Mouse (Mus musculus): ENCODE measurements around the gene Pla1a. TPM values are rescaled to one million over a fixed set of nuclear protein-coding genes. Genes with fewer than 3 reads are reported as not detected.

The Pla1a gene
- polyA plus RNA-seq, 1 experiment from 2014 or later, result 0.23 TPM

GRCm38 (mm10) chr16:38378591-38378990 lies 54.4 kb downstream of the Pla1a start:
- ATAC-seq (ENCODE audit: low FRiP score) (no peak), DNase-seq (ENCODE audit: low spot score, missing footprints) (peak; percentile 70)
- Histone ChIP-seq H3K4me3 (ENCODE audit: low read depth, low read length) (no peak overlapping the region), H3K9me3 (ENCODE audit: control insufficient read depth, low read length) (no peaks in the 10 kb centered on the region), H3K27ac (ENCODE audit: low read depth, low read length) (no peak overlapping the region), H3K27me3 (ENCODE audit: control insufficient read depth, insufficient read depth, low read length) (no peaks in the 10 kb centered on the region), H3K4me2 (no peak overlapping the region), H3K4me1 (ENCODE audit: control insufficient read depth, insufficient read depth, low read length) (peaks cover 3% of the 10 kb centered on the region; the same call in 1 of the 2 replicates), H3K9ac (ENCODE audit: low read length) (no peak overlapping the region), H3K36me3 (ENCODE audit: control insufficient read depth, insufficient read depth, low read length) (no peaks in the 10 kb centered on the region)
- WGBS, result 81% methylated on average over 6 of the region's 6 CpGs

- Histone ChIP-seq H3K27ac (ENCODE audit: low read depth, low read length) (no peak overlapping the region), H3K4me3 (ENCODE audit: low read depth, low read length) (no peak overlapping the region), H3K4me2 (no peak overlapping the region), H3K27me3 (ENCODE audit: control insufficient read depth, insufficient read depth, low read length) (no peaks in the 10 kb centered on the region), H3K9ac (ENCODE audit: low read length) (no peak overlapping the region), H3K4me1 (ENCODE audit: control insufficient read depth, insufficient read depth, low read length) (peaks cover 3% of the 10 kb centered on the region; the same call in 1 of the 2 replicates), H3K9me3 (ENCODE audit: control insufficient read depth, low read length) (no peaks in the 10 kb centered on the region), H3K36me3 (ENCODE audit: control insufficient read depth, insufficient read depth, low read length) (no peaks in the 10 kb centered on the region)
- 82% methylated on average over 6 of the region's 6 CpGs for WGBS
- DNase-seq (ENCODE audit: low spot score, missing footprints) (peak; percentile 76), ATAC-seq (ENCODE audit: low FRiP score) (no peak)
Observed at GRCm38 (mm10) chr16:38377546-38377945, 55.4 kb downstream of the Pla1a start.

- Histone ChIP-seq H3K27me3 (ENCODE audit: control insufficient read depth, insufficient read depth, low read length) (no peaks in the 10 kb centered on the region), H3K36me3 (ENCODE audit: control insufficient read depth, insufficient read depth, low read length) (no peaks in the 10 kb centered on the region), H3K4me1 (ENCODE audit: control insufficient read depth, insufficient read depth, low read length) (peaks cover 3% of the 10 kb centered on the region; the same call in 1 of the 2 replicates), H3K27ac (ENCODE audit: low read depth, low read length) (no peak overlapping the region), H3K4me2 (peak overlapping the region; percentile 27), H3K4me3 (ENCODE audit: low read depth, low read length) (peak overlapping the region; percentile 17; the same call in 1 of the 2 replicates), H3K9ac (ENCODE audit: low read length) (peak overlapping the region; percentile 44), H3K9me3 (ENCODE audit: control insufficient read depth, low read length) (no peaks in the 10 kb centered on the region)
- ATAC-seq (ENCODE audit: low FRiP score) (peak; percentile 35; the same call in 1 of the 2 replicates), DNase-seq (ENCODE audit: low spot score, missing footprints) (no peak)
- 62% methylated on average over 8 of the region's 8 CpGs for WGBS
Observed at GRCm38 (mm10) chr16:38376841-38377249, 56.1 kb downstream of the Pla1a start.

GRCm38 (mm10) chr16:38376163-38376840 lies 56.6 kb downstream of the Pla1a start:
- no peaks in the 10 kb centered on the region for H3K9me3 ChIP-seq (ENCODE audit: control insufficient read depth, low read length)
- peak; percentile 96 for DNase-seq (ENCODE audit: low spot score, missing footprints)
- peak overlapping the region; percentile 27 for H3K4me2 ChIP-seq
- H3K4me3 ChIP-seq (ENCODE audit: low read depth, low read length), result peak overlapping the region; percentile 17
- 27% methylated on average over 17 of the region's 17 CpGs for WGBS
- no peaks in the 10 kb centered on the region for H3K27me3 ChIP-seq (ENCODE audit: control insufficient read depth, insufficient read depth, low read length)
- peak; percentile 89 for ATAC-seq (ENCODE audit: low FRiP score)
- H3K9ac ChIP-seq (ENCODE audit: low read length), result peak overlapping the region; percentile 44
- no peak overlapping the region for H3K27ac ChIP-seq (ENCODE audit: low read depth, low read length)
- no peaks in the 10 kb centered on the region for H3K36me3 ChIP-seq (ENCODE audit: control insufficient read depth, insufficient read depth, low read length)
- H3K4me1 ChIP-seq (ENCODE audit: control insufficient read depth, insufficient read depth, low read length), result peaks cover 3% of the 10 kb centered on the region; the same call in 1 of the 2 replicates

GRCm38 (mm10) chr16:38375182-38375581 lies 57.8 kb downstream of the Pla1a start:
- Histone ChIP-seq H3K4me2 (no peak overlapping the region), H3K9me3 (ENCODE audit: control insufficient read depth, low read length) (no peaks in the 10 kb centered on the region), H3K4me3 (ENCODE audit: low read depth, low read length) (no peak overlapping the region), H3K27me3 (ENCODE audit: control insufficient read depth, insufficient read depth, low read length) (no peaks in the 10 kb centered on the region), H3K9ac (ENCODE audit: low read length) (no peak overlapping the region), H3K36me3 (ENCODE audit: control insufficient read depth, insufficient read depth, low read length) (no peaks in the 10 kb centered on the region), H3K27ac (ENCODE audit: low read depth, low read length) (no peak overlapping the region), H3K4me1 (ENCODE audit: control insufficient read depth, insufficient read depth, low read length) (peaks cover 3% of the 10 kb centered on the region; the same call in 1 of the 2 replicates)
- ATAC-seq (ENCODE audit: low FRiP score) (no peak), DNase-seq (ENCODE audit: low spot score, missing footprints) (no peak)
- WGBS, result 88% methylated on average over 7 of the region's 7 CpGs

GRCm38 (mm10) chr16:38374379-38375140 lies 58.4 kb downstream of the Pla1a start:
- Histone ChIP-seq H3K27ac (ENCODE audit: low read depth, low read length) (no peak overlapping the region), H3K4me2 (peak overlapping the region; percentile 1; the same call in 1 of the 2 replicates), H3K9me3 (ENCODE audit: control insufficient read depth, low read length) (no peaks in the 10 kb centered on the region), H3K4me1 (ENCODE audit: control insufficient read depth, insufficient read depth, low read length) (peaks cover 3% of the 10 kb centered on the region; the same call in 1 of the 2 replicates), H3K36me3 (ENCODE audit: control insufficient read depth, insufficient read depth, low read length) (no peaks in the 10 kb centered on the region), H3K9ac (ENCODE audit: low read length) (no peak overlapping the region), H3K27me3 (ENCODE audit: control insufficient read depth, insufficient read depth, low read length) (no peaks in the 10 kb centered on the region), H3K4me3 (ENCODE audit: low read depth, low read length) (no peak overlapping the region)
- no peak for DNase-seq (ENCODE audit: low spot score, missing footprints)
- WGBS, result 82% methylated on average over 10 of the region's 10 CpGs
- no peak for ATAC-seq (ENCODE audit: low FRiP score)

GRCm38 (mm10) chr16:38373941-38374340 lies 59.0 kb downstream of the Pla1a start:
- H3K4me3 ChIP-seq (ENCODE audit: low read depth, low read length), result no peak overlapping the region
- ATAC-seq (ENCODE audit: low FRiP score), result no peak
- DNase-seq (ENCODE audit: low spot score, missing footprints), result no peak
- H3K4me2 ChIP-seq, result peak overlapping the region; percentile 1; the same call in 1 of the 2 replicates
- no peaks in the 10 kb centered on the region for H3K9me3 ChIP-seq (ENCODE audit: control insufficient read depth, low read length)
- no peaks in the 10 kb centered on the region for H3K27me3 ChIP-seq (ENCODE audit: control insufficient read depth, insufficient read depth, low read length)
- peaks cover 3% of the 10 kb centered on the region; the same call in 1 of the 2 replicates for H3K4me1 ChIP-seq (ENCODE audit: control insufficient read depth, insufficient read depth, low read length)
- no peak overlapping the region for H3K27ac ChIP-seq (ENCODE audit: low read depth, low read length)
- no peak overlapping the region for H3K9ac ChIP-seq (ENCODE audit: low read length)
- 85% methylated on average over 16 of the region's 16 CpGs for WGBS
- H3K36me3 ChIP-seq (ENCODE audit: control insufficient read depth, insufficient read depth, low read length), result no peaks in the 10 kb centered on the region

GRCm38 (mm10) chr16:38373439-38373838 lies 59.5 kb downstream of the Pla1a start:
- ATAC-seq (ENCODE audit: low FRiP score) (no peak), DNase-seq (ENCODE audit: low spot score, missing footprints) (no peak)
- H3K4me2 ChIP-seq, result no peak overlapping the region
- H3K9ac ChIP-seq (ENCODE audit: low read length), result no peak overlapping the region
- no peak overlapping the region for H3K4me3 ChIP-seq (ENCODE audit: low read depth, low read length)
- peaks cover 3% of the 10 kb centered on the region; the same call in 1 of the 2 replicates for H3K4me1 ChIP-seq (ENCODE audit: control insufficient read depth, insufficient read depth, low read length)
- whole genome bisulfite sequencing, result 80% methylated on average over 10 of the region's 10 CpGs
- H3K27ac ChIP-seq (ENCODE audit: low read depth, low read length), result no peak overlapping the region
- no peaks in the 10 kb centered on the region for H3K27me3 ChIP-seq (ENCODE audit: control insufficient read depth, insufficient read depth, low read length)
- H3K9me3 ChIP-seq (ENCODE audit: control insufficient read depth, low read length), result no peaks in the 10 kb centered on the region
- no peaks in the 10 kb centered on the region for H3K36me3 ChIP-seq (ENCODE audit: control insufficient read depth, insufficient read depth, low read length)

- Histone ChIP-seq H3K27ac (ENCODE audit: low read depth, low read length) (no peak overlapping the region), H3K9ac (ENCODE audit: low read length) (no peak overlapping the region), H3K36me3 (ENCODE audit: control insufficient read depth, insufficient read depth, low read length) (no peaks in the 10 kb centered on the region), H3K27me3 (ENCODE audit: control insufficient read depth, insufficient read depth, low read length) (no peaks in the 10 kb centered on the region), H3K4me1 (ENCODE audit: control insufficient read depth, insufficient read depth, low read length) (peaks cover 3% of the 10 kb centered on the region; the same call in 1 of the 2 replicates), H3K4me3 (ENCODE audit: low read depth, low read length) (no peak overlapping the region), H3K4me2 (no peak overlapping the region), H3K9me3 (ENCODE audit: control insufficient read depth, low read length) (no peaks in the 10 kb centered on the region)
- WGBS, result 90% methylated on average over 4 of the region's 4 CpGs
- ATAC-seq (ENCODE audit: low FRiP score), result no peak
- DNase-seq (ENCODE audit: low spot score, missing footprints), result no peak
Observed at GRCm38 (mm10) chr16:38372876-38373275, 60.1 kb downstream of the Pla1a start.
